Comparison of ENCODE assay signal across 8 mouse cellular contexts in genomic region chr12:95695834-95696521, GRCm38 (mm10). TPM values are rescaled to one million over a fixed set of nuclear protein-coding genes. Genes with fewer than 3 reads are reported as not detected.
A peak's percentile ranks its signal among the peaks of the same experiment; 100 is the strongest.
DNase-seq lines count a peak whose midpoint lies in the region; ATAC-seq and TF ChIP-seq lines count a peak whose summit lies in the region.

No protein-coding gene starts in this region.

- DNase-seq in kidney, adult 11 months, result no peak
- no peak for DNase-seq in hindbrain, embryonic 10.5 days (ENCODE audit: low spot score)
- no peak for DNase-seq in midbrain, embryonic 11.5 days (ENCODE audit: low spot score, missing footprints)
- DNase-seq in adrenal gland, postnatal 36 days, result no peak
- no peak for DNase-seq in cerebellum, postnatal 25 days
- DNase-seq in gastrocnemius, postnatal 25 days, result no peak

- peaks cover 15% of the 10 kb centered on the region for H3K27me3 ChIP-seq in kidney, embryonic 15.5 days
- H3K27me3 ChIP-seq in hindbrain, embryonic 10.5 days (ENCODE audit: insufficient read depth, poor library complexity, severe bottlenecking), result peaks cover 56% of the 10 kb centered on the region
- peaks cover 31% of the 10 kb centered on the region for H3K27me3 ChIP-seq in midbrain, embryonic 11.5 days (ENCODE audit: control insufficient read depth, insufficient read depth, low read length)

- peak overlapping the region; percentile 85 for H3K9ac ChIP-seq in kidney, embryonic 15.5 days
- H3K9ac ChIP-seq in midbrain, embryonic 11.5 days (ENCODE audit: low read length), result peak overlapping the region; percentile 84

- H3K9me3 ChIP-seq in kidney, embryonic 15.5 days (replicated peaks), result no peaks in the 10 kb centered on the region
- H3K9me3 ChIP-seq in hindbrain, embryonic 10.5 days, result no peaks in the 10 kb centered on the region
- H3K9me3 ChIP-seq in midbrain, embryonic 11.5 days (ENCODE audit: control insufficient read depth, low read length), result no peaks in the 10 kb centered on the region

- H3K4me2 ChIP-seq in kidney, embryonic 15.5 days, result peak overlapping the region; percentile 88
- peak overlapping the region; percentile 81 for H3K4me2 ChIP-seq in midbrain, embryonic 11.5 days

- peak overlapping the region; percentile 96 for H3K27ac ChIP-seq in kidney, embryonic 15.5 days
- no peak overlapping the region for H3K27ac ChIP-seq in bone marrow macrophage, adult 2 months (ENCODE audit: insufficient read depth, low read depth, low read length)
- H3K27ac ChIP-seq in hindbrain, embryonic 10.5 days, result peak overlapping the region; percentile 94
- H3K27ac ChIP-seq in midbrain, embryonic 11.5 days (ENCODE audit: low read depth, low read length), result peak overlapping the region; percentile 69

- H3K4me3 ChIP-seq in kidney, embryonic 15.5 days (replicated peaks), result peak overlapping the region; percentile 86
- peak overlapping the region; percentile 89 for H3K4me3 ChIP-seq in bone marrow macrophage, adult 2 months (ENCODE audit: insufficient read depth, low read length)
- H3K4me3 ChIP-seq in hindbrain, embryonic 10.5 days, result peak overlapping the region; percentile 80
- peak overlapping the region; percentile 59 for H3K4me3 ChIP-seq in midbrain, embryonic 11.5 days (ENCODE audit: low read depth, low read length)

- no peaks in the 10 kb centered on the region for H3K36me3 ChIP-seq in kidney, embryonic 15.5 days
- no peaks in the 10 kb centered on the region for H3K36me3 ChIP-seq in hindbrain, embryonic 10.5 days
- no peaks in the 10 kb centered on the region for H3K36me3 ChIP-seq in midbrain, embryonic 11.5 days (ENCODE audit: control insufficient read depth, insufficient read depth, low read length)

- peaks cover 63% of the 10 kb centered on the region for H3K4me1 ChIP-seq in kidney, embryonic 15.5 days
- H3K4me1 ChIP-seq in bone marrow macrophage, adult 2 months (ENCODE audit: control insufficient read depth, insufficient read depth, low read length), result peaks cover 27% of the 10 kb centered on the region
- peaks cover 50% of the 10 kb centered on the region for H3K4me1 ChIP-seq in hindbrain, embryonic 10.5 days (replicated peaks)
- peaks cover 19% of the 10 kb centered on the region for H3K4me1 ChIP-seq in midbrain, embryonic 11.5 days (ENCODE audit: control insufficient read depth, insufficient read depth, low read length)

- 2% methylated on average over 26 of the region's 28 CpGs for WGBS in kidney, embryonic 15.5 days
- under 1% methylated on average over 28 of the region's 28 CpGs for WGBS in hindbrain, embryonic 10.5 days
- WGBS in midbrain, embryonic 11.5 days, result 0% methylated on average over 24 of the region's 28 CpGs

- peak; percentile 9; the same call in 1 of the 2 replicates for ATAC-seq in kidney, embryonic 15.5 days (replicated peaks; ENCODE audit: low FRiP score)
- ATAC-seq in midbrain, embryonic 11.5 days (ENCODE audit: low FRiP score), result peak; percentile 19; the same call in 1 of the 2 replicates

- TF ChIP-seq POLR2A in bone marrow macrophage, adult 2 months (IDR thresholded peaks at IDR 0.05; ENCODE audit: borderline replicate concordance, low read depth, low read length), result no peak

- no peak for TF ChIP-seq CTCF in bone marrow macrophage, adult 2 months (IDR thresholded peaks at IDR 0.05; ENCODE audit: low read depth, low read length)

RNA-seq across cellular contexts. Expression of gene Flrt2, which starts 4.0 kb away (rescaled TPM):
- 35.4 and 37.0 TPM in 2 replicates for polyA plus RNA-seq in kidney, embryonic 15.5 days (2015; fragmentation: Nextera tagmentation; extraction: Ambion mirVana)
- polyA plus RNA-seq in bone marrow macrophage, adult 2 months (2012; ENCODE audit: insufficient read depth, insufficient read length, missing spikeins), result 1.3 and 2.7 TPM in 2 replicates
- 22.0 and 25.0 TPM in 2 replicates for polyA plus RNA-seq in hindbrain, embryonic 10.5 days (2016; fragmentation: Nextera tagmentation; extraction: Ambion mirVana)
- 27.0 and 27.3 TPM in 2 replicates for polyA plus RNA-seq in midbrain, embryonic 11.5 days (2014; fragmentation: Nextera tagmentation; extraction: Ambion mirVana)
- 10 to 100 TPM; 12.2 TPM for total RNA-seq in adrenal gland, postnatal 36 days (2021)
- total RNA-seq in gastrocnemius, postnatal 25 days (2021), result 1 to 10 TPM; 5.1 to 7.3 TPM
